Mouse (Mus musculus) liver, adult 2 months (tissue): Measurements from ENCODE around the gene Cactin. TPM values are rescaled to one million over a fixed set of nuclear protein-coding genes. Genes with fewer than 3 reads are reported as not detected.

ENCODE experiments used
- DNase-seq: peaks from one replicate; pipeline ENCODE4 v3.0.0-alpha.2; 2011; ENCODE audit warnings: low read depth, low spot score; ENCODE audit errors: extremely low read depth
- H3K27ac ChIP-seq: fragments of 200-500 bp; replicated peaks from 2 replicates; pipeline ENCODE4 v1.5.1; 2012; ENCODE audit warnings: low read depth, mild to moderate bottlenecking, control low read depth, inconsistent platforms, low read length; ENCODE audit not compliant: insufficient read depth
- H3K27me3 ChIP-seq: fragments of 200-500 bp; 2 replicates; pipeline ENCODE4 v1.6.1; 2012; ENCODE audit warnings: mild to moderate bottlenecking, moderate library complexity, low read length, inconsistent platforms; ENCODE audit not compliant: control insufficient read depth, insufficient read depth
- H3K36me3 ChIP-seq: fragments of 200-500 bp; 2 replicates; pipeline ENCODE4 v1.6.1; 2012; ENCODE audit warnings: low read length, inconsistent platforms; ENCODE audit not compliant: control insufficient read depth, insufficient read depth
- H3K4me1 ChIP-seq: fragments of 200-500 bp; 2 replicates; pipeline ENCODE4 v1.6.1; 2011; ENCODE audit warnings: low read length; ENCODE audit not compliant: control insufficient read depth, insufficient read depth
- H3K4me3 ChIP-seq: fragments of 200-500 bp; 2 replicates; pipeline ENCODE4 v1.5.1; 2011; ENCODE audit warnings: low read depth, mild to moderate bottlenecking, control low read depth, low read length, moderate library complexity; ENCODE audit not compliant: insufficient read depth
- H3K79me2 ChIP-seq: fragments of 200-500 bp; 2 replicates; pipeline ENCODE4 v1.6.1; 2012; ENCODE audit warnings: inconsistent platforms, mild to moderate bottlenecking, low read length, moderate library complexity; ENCODE audit not compliant: control insufficient read depth, insufficient read depth
- H3K9ac ChIP-seq: fragments of 200-500 bp; 2 replicates; pipeline ENCODE4 v1.6.1; 2012; ENCODE audit warnings: low read depth, mild to moderate bottlenecking, control low read depth, inconsistent platforms, low read length
- CTCF ChIP-seq: fragments of 200-500 bp; IDR thresholded peaks from 2 replicates; pipeline ENCODE4 v1.5.1; 2011; ENCODE audit warnings: low read depth, low read length, control low read depth
- POLR2A ChIP-seq: fragments of 200-500 bp; IDR thresholded peaks from 2 replicates; pipeline ENCODE4 v1.6.1; 2011; ENCODE audit warnings: low read length, control low read depth; ENCODE audit not compliant: insufficient read depth; ENCODE audit errors: extremely low read depth
- WGBS: fragments of 180-500 bp; shearing (Covaris S2); methylation state at CpG from one replicate; pipeline ENCODE4 v1.1.7; 2018; 5-methylcytosine and 5-hydroxymethylcytosine counted together
- polyA plus RNA-seq: library from polyadenylated mRNA; depleted of rRNA; stranded (reverse); fragments of >200 nt; gene quantifications from 2 replicates; pipeline ENCODE4 v1.2.3, GENCODE M21; 2012
- total RNA-seq: library from RNA; depleted of rRNA; stranded (reverse); fragments of >200 nt; gene quantifications from 2 replicates; pipeline ENCODE4 v1.2.3, GENCODE M21; 2014

Gene Cactin
- total and polyA plus RNA-seq, 2 experiments: 5.0 to 14.1 TPM

GRCm38 (mm10) chr10:81317273-81317672, 3.6 kb upstream of the Cactin start:
- Histone ChIP-seq H3K36me3 (no peaks in the 10 kb centered on the region), H3K79me2 (peaks cover 4% of the 10 kb centered on the region; the same call in 1 of the 2 replicates), H3K27me3 (no peaks in the 10 kb centered on the region), H3K4me1 (peaks cover 18% of the 10 kb centered on the region), H3K27ac (no peak overlapping the region), H3K9ac (no peak overlapping the region), H3K4me3 (no peak overlapping the region)
- no peak for DNase-seq
- TF ChIP-seq CTCF (no peak), POLR2A (no peak)
- 72% methylated on average over 20 of the region's 20 CpGs for WGBS

GRCm38 (mm10) chr10:81318589-81319329, 2.1 kb upstream of the Cactin start:
- WGBS: 40% methylated on average over 13 of the region's 13 CpGs
- Histone ChIP-seq H3K4me3 (no peak overlapping the region), H3K9ac (no peak overlapping the region), H3K79me2 (peaks cover 9% of the 10 kb centered on the region; the same call in 1 of the 2 replicates), H3K27me3 (no peaks in the 10 kb centered on the region), H3K4me1 (peaks cover 18% of the 10 kb centered on the region), H3K27ac (no peak overlapping the region; the same call in 1 of the 2 replicates), H3K36me3 (no peaks in the 10 kb centered on the region; the same call in 1 of the 2 replicates)
- TF ChIP-seq POLR2A (no peak), CTCF (no peak)
- DNase-seq: peak; percentile 69

- TF ChIP-seq CTCF (no peak), POLR2A (no peak)
- Histone ChIP-seq H3K4me1 (peaks cover 18% of the 10 kb centered on the region), H3K79me2 (peaks cover 9% of the 10 kb centered on the region; the same call in 1 of the 2 replicates), H3K4me3 (no peak overlapping the region), H3K9ac (peak overlapping the region; percentile 73; the same call in 1 of the 2 replicates), H3K36me3 (no peaks in the 10 kb centered on the region; the same call in 1 of the 2 replicates), H3K27me3 (no peaks in the 10 kb centered on the region), H3K27ac (no peak overlapping the region)
- DNase-seq: no peak
- 43% methylated on average over 8 of the region's 8 CpGs for WGBS
These were observed 1.6 kb upstream of the Cactin start for GRCm38 (mm10) chr10:81319330-81319699.

- peaks cover 18% of the 10 kb centered on the region for H3K4me1 ChIP-seq
These were observed 958 bp upstream of the Cactin start for GRCm38 (mm10) chr10:81319741-81320549.

GRCm38 (mm10) chr10:81321436-81321835, 533 bp downstream of the Cactin start:
- Histone ChIP-seq H3K36me3 (peaks cover 7% of the 10 kb centered on the region), H3K27me3 (no peaks in the 10 kb centered on the region), H3K9ac (peak overlapping the region; percentile 94), H3K79me2 (peaks cover 9% of the 10 kb centered on the region; the same call in 1 of the 2 replicates), H3K4me1 (peaks cover 18% of the 10 kb centered on the region), H3K27ac (peak overlapping the region; percentile 96), H3K4me3 (peak overlapping the region; percentile 96)
- WGBS: under 1% methylated on average over 20 of the region's 20 CpGs
- TF ChIP-seq POLR2A (no peak), CTCF (no peak)
- DNase-seq: no peak

More at GRCm38 (mm10) chr10:81319741-81320549, 958 bp upstream of the Cactin start:
- Histone ChIP-seq H3K27me3 (no peaks in the 10 kb centered on the region), H3K4me3 (peak overlapping the region; percentile 36), H3K79me2 (peaks cover 9% of the 10 kb centered on the region; the same call in 1 of the 2 replicates), H3K27ac (peak overlapping the region; percentile 74), H3K36me3 (no peaks in the 10 kb centered on the region; the same call in 1 of the 2 replicates), H3K9ac (peak overlapping the region; percentile 73)
- no peak for DNase-seq
- 0 out of 2 replicates have a peak, but pooled peaks have one; percentile 33 for TF ChIP-seq POLR2A
- no peak for TF ChIP-seq CTCF
- 1% methylated on average over 38 of the region's 38 CpGs for WGBS
